Mouse (Mus musculus) limb, embryonic 12.5 days (tissue): ENCODE results near the gene Dnajc9. TPM values are rescaled to one million over a fixed set of nuclear protein-coding genes. Genes with fewer than 3 reads are reported as not detected.

Experiments used
- ATAC-seq: fragments of 200-750 bp; cut with Nextera tagmentation; 2 replicates; pipeline ENCODE4 v1.8.0; 2017; ENCODE audit warnings: low read depth, moderate TSS enrichment; ENCODE audit not compliant: insufficient number of reproducible peaks, insufficient read depth, low FRiP score, low TSS enrichment
- H3K27ac ChIP-seq: fragments of 300-500 bp; sonication (generic); 2 replicates; pipeline ENCODE4 v1.5.1; 2016; ENCODE audit warnings: mild to moderate bottlenecking, moderate library complexity
- H3K27me3 ChIP-seq: fragments of 300-500 bp; sonication (generic); 2 replicates; pipeline ENCODE4 v1.6.1; 2016; ENCODE audit warnings: mild to moderate bottlenecking, moderate library complexity
- H3K36me3 ChIP-seq: fragments of 300-500 bp; sonication (generic); 2 replicates; pipeline ENCODE4 v1.6.1; 2016; ENCODE audit warnings: mild to moderate bottlenecking, moderate library complexity
- H3K4me1 ChIP-seq: fragments of 300-500 bp; sonication (generic); replicated peaks from 2 replicates; pipeline ENCODE4 v1.6.1; 2016
- H3K4me2 ChIP-seq: fragments of 300-500 bp; sonication (generic); 2 replicates; pipeline ENCODE4 v1.6.1; 2016; ENCODE audit warnings: mild to moderate bottlenecking, moderate library complexity
- H3K4me3 ChIP-seq: fragments of 300-500 bp; sonication (generic); replicated peaks from 2 replicates; pipeline ENCODE4 v1.5.1; 2016; ENCODE audit warnings: mild to moderate bottlenecking
- H3K9ac ChIP-seq: fragments of 300-500 bp; sonication (generic); replicated peaks from 2 replicates; pipeline ENCODE4 v1.6.1; 2016; ENCODE audit warnings: mild to moderate bottlenecking, moderate library complexity
- H3K9me3 ChIP-seq: fragments of 300-500 bp; sonication (generic); 2 replicates; pipeline ENCODE4 v1.6.1; 2016; ENCODE audit warnings: mild to moderate bottlenecking, moderate library complexity
- WGBS: fragments of 180-500 bp; shearing (Covaris S2); methylation state at CpG from one replicate; pipeline ENCODE4 v1.1.7; 2016; 5-methylcytosine and 5-hydroxymethylcytosine counted together
- polyA plus RNA-seq: library from polyadenylated mRNA; unstranded; fragments of >200 nt; fragmentation: Nextera tagmentation; extraction: Ambion mirVana; gene quantifications from 2 replicates; pipeline ENCODE4 v1.2.1, GENCODE M21; 2016

The Dnajc9 gene
- 234 and 245 TPM in 2 replicates for polyA plus RNA-seq

DNA sequence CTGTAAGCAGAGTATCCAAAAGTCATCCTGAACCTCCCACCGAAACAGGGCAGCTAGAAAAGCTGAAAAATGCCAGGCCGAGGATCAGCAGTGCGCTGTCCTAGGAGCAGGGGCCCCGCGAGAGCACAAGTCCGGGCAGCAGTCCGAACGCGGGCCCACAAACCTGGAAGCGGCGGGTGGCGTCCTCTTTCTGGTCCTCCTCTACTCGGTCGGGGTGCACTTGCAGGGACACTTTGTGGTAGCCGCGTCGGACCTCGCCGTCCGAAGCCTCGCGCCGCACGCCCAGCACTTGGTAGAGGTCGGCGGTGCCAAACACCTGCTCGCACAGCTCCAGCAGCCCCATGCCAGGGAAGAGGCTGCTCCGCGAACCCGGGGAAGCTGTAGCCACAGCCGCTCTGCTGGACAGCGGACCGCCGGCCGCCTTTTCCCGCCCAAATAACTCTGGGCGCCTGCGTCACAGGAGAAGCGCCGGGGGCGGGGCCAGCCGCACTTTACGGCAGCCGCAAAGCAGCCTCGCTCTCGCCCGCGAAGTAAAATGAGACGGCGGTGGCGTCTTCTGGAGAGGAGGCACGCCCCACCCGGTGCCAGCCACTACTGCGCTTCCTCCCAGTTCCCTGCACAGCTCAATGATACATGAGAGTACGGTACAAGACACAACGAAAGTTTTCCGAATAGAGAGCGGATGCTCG lies at the start of gene Dnajc9:
Gene Dnajc9, minus strand, starts transcription at position 470 of the 689 bp plus-strand sequence.
- peaks cover 60% of the 10 kb centered on the region for H3K36me3 ChIP-seq
- peak; percentile 63 for ATAC-seq
- no peaks in the 10 kb centered on the region for H3K9me3 ChIP-seq
- peak within 1 kb of the TSS; percentile 59 for H3K4me3 ChIP-seq
- peak within 1 kb of the TSS; percentile 88 for H3K27ac ChIP-seq
- peak within 1 kb of the TSS; percentile 82 for H3K4me2 ChIP-seq
- peak within 1 kb of the TSS; percentile 81 for H3K9ac ChIP-seq
- no peaks in the 10 kb centered on the region for H3K27me3 ChIP-seq
- under 1% methylated on average over 58 of the region's 59 CpGs for WGBS
- H3K4me1 ChIP-seq: peaks cover 27% of the 10 kb centered on the region

GRCm38 (mm10) chr14:20436976-20437375 lies 48.3 kb upstream of the Dnajc9 start:
- H3K4me2 ChIP-seq: no peak overlapping the region
- no peaks in the 10 kb centered on the region for H3K27me3 ChIP-seq
- 74% methylated on average over 6 of the region's 6 CpGs for WGBS
- no peak for ATAC-seq
- no peak overlapping the region for H3K27ac ChIP-seq
- no peaks in the 10 kb centered on the region for H3K36me3 ChIP-seq
- no peaks in the 10 kb centered on the region for H3K9me3 ChIP-seq
- no peaks in the 10 kb centered on the region for H3K4me1 ChIP-seq
- H3K9ac ChIP-seq: no peak overlapping the region
- H3K4me3 ChIP-seq: no peak overlapping the region

DNA sequence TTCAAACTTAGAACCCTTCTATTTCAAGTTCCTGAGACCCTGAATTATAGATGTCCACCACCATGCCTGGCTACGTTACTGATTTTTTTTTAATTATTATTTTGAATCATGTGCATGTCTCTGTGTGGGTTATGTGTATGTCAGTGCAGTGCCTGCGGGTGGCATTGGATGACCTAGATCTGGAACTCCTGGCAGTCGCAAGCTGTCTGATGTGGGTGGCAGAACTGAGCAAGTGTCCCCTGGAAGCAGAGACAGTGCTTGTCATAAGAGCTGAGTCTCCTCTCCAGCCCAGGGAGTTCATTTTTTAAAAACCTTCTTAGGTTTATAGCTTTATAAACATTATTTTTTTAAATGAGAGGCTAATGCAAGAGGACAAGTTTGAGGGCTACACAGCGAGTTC lies 43.7 kb upstream of the Dnajc9 start:
- WGBS: 85% methylated on average over 4 of the region's 4 CpGs
- no peak overlapping the region for H3K4me2 ChIP-seq
- no peaks in the 10 kb centered on the region for H3K4me1 ChIP-seq
- no peaks in the 10 kb centered on the region for H3K27me3 ChIP-seq
- no peak overlapping the region for H3K27ac ChIP-seq
- H3K9me3 ChIP-seq: no peaks in the 10 kb centered on the region
- H3K9ac ChIP-seq: no peak overlapping the region
- no peak for ATAC-seq
- no peaks in the 10 kb centered on the region for H3K36me3 ChIP-seq
- no peak overlapping the region for H3K4me3 ChIP-seq

GRCm38 (mm10) chr14:20431726-20432125 lies 43.0 kb upstream of the Dnajc9 start:
- Histone ChIP-seq H3K27ac (no peak overlapping the region), H3K9ac (no peak overlapping the region), H3K36me3 (no peaks in the 10 kb centered on the region), H3K9me3 (no peaks in the 10 kb centered on the region), H3K4me2 (no peak overlapping the region), H3K27me3 (no peaks in the 10 kb centered on the region), H3K4me3 (no peak overlapping the region), H3K4me1 (no peaks in the 10 kb centered on the region)
- WGBS: 75% methylated on average over 6 of the region's 6 CpGs
- ATAC-seq: no peak

DNA sequence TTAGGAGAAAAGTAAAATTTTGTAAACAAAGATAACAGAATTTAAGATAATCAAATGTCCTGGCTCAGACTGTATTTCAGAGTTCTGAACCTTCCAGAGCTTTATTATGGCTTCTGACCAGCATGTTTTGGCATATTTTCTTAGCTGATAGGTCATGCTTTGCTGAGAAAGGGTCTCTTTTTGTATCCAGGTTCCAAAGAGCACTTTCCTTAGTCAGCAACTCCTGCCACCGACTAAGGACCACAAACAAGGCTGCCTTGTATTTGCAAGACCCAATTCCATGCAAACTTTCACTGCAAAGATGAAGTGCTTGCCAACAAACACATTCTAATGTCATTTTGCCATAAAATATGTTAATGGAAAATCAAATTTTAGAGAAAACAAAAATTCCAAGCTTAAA lies 41.1 kb upstream of the Dnajc9 start:
- H3K4me3 ChIP-seq: no peak overlapping the region
- H3K4me2 ChIP-seq: no peak overlapping the region
- H3K27ac ChIP-seq: no peak overlapping the region
- H3K9ac ChIP-seq: no peak overlapping the region
- ATAC-seq: no peak
- no peaks in the 10 kb centered on the region for H3K9me3 ChIP-seq
- no peaks in the 10 kb centered on the region for H3K4me1 ChIP-seq
- 61% methylated on average over 1 of the region's 1 CpGs for WGBS
- H3K36me3 ChIP-seq: no peaks in the 10 kb centered on the region
- H3K27me3 ChIP-seq: no peaks in the 10 kb centered on the region

GRCm38 (mm10) chr14:20428593-20428992 lies 39.9 kb upstream of the Dnajc9 start:
- Histone ChIP-seq H3K4me2 (no peak overlapping the region), H3K27ac (no peak overlapping the region), H3K4me1 (no peaks in the 10 kb centered on the region), H3K36me3 (no peaks in the 10 kb centered on the region), H3K27me3 (no peaks in the 10 kb centered on the region), H3K9me3 (no peaks in the 10 kb centered on the region), H3K4me3 (no peak overlapping the region), H3K9ac (no peak overlapping the region)
- WGBS: 37% methylated on average over 1 of the region's 1 CpGs
- no peak for ATAC-seq

DNA sequence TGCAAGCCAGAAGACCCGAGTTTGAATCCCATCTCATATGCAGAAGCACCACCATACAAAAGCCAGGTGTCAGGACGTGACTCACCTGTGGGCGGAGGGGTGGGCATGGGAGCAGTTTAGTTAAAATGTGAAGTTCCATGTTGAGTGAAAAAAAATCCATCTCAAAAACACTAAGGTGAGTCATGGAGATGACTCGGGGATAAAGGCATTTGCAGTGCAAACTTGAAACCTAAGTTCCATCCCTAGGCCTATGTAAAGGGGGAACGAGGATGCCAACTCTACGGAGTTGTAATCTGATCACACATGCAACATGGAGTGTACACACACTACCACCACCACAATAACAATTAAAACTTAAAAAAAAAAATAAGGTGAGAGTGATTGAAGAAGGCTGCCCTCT lies 34.3 kb upstream of the Dnajc9 start:
- no peak overlapping the region for H3K4me3 ChIP-seq
- H3K27ac ChIP-seq: no peak overlapping the region
- H3K9ac ChIP-seq: no peak overlapping the region
- WGBS: 82% methylated on average over 6 of the region's 6 CpGs
- ATAC-seq: no peak
- no peaks in the 10 kb centered on the region for H3K36me3 ChIP-seq
- H3K9me3 ChIP-seq: no peaks in the 10 kb centered on the region
- H3K27me3 ChIP-seq: no peaks in the 10 kb centered on the region
- H3K4me1 ChIP-seq: no peaks in the 10 kb centered on the region
- H3K4me2 ChIP-seq: no peak overlapping the region

- no peaks in the 10 kb centered on the region for H3K9me3 ChIP-seq
- no peaks in the 10 kb centered on the region for H3K36me3 ChIP-seq
- no peaks in the 10 kb centered on the region for H3K27me3 ChIP-seq
- H3K4me1 ChIP-seq: no peaks in the 10 kb centered on the region
- WGBS: 83% methylated on average over 7 of the region's 7 CpGs
- no peak overlapping the region for H3K4me2 ChIP-seq
- no peak for ATAC-seq
- no peak overlapping the region for H3K4me3 ChIP-seq
- H3K9ac ChIP-seq: no peak overlapping the region
- no peak overlapping the region for H3K27ac ChIP-seq
Measured at GRCm38 (mm10) chr14:20422257-20422656, 33.5 kb upstream of the Dnajc9 start.

DNA sequence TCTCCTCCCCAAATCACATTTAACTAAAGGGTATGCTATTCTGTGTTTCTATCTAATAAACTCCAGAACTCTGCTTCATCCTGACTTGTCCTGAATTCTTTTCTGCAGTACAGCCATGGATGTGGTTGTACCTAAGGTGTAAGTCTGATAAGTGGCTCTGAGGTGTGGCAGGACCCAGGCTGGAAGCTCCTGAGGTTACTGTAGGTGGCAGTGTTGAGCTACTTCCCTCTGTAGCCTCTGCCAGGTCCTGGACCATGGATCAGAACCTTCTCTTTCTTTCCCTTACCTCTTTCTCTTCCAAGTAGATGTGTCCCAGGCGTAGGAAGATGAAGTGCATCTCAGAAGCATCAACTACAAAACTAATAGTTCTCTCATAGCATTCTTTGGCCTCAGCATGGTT lies 11.4 kb upstream of the Dnajc9 start:
- 61% methylated on average over 1 of the region's 1 CpGs for WGBS
- no peak overlapping the region for H3K27ac ChIP-seq
- no peaks in the 10 kb centered on the region for H3K36me3 ChIP-seq
- no peaks in the 10 kb centered on the region for H3K27me3 ChIP-seq
- no peak overlapping the region for H3K4me2 ChIP-seq
- no peaks in the 10 kb centered on the region for H3K9me3 ChIP-seq
- no peak for ATAC-seq
- H3K4me1 ChIP-seq: no peaks in the 10 kb centered on the region
- no peak overlapping the region for H3K9ac ChIP-seq
- H3K4me3 ChIP-seq: no peak overlapping the region

DNA sequence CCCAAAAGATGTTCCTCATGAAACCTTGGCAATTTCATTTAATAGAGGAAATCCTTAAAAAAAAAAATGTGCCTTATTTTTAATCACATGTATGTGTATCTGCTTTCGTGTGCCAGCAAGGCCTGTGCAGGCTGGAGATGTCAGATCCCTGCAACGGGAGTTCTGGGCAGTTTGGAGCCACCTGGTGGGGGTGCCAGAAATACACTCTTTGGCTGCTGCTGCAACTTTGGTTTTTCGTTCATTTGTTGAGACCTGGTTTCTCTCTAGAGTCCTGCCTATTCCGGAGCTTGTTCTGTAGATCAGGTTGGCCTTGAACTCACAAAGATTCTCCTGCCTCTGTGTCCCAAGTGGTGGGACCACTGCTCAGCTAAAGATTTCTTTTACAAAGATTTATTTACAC lies 10.2 kb upstream of the Dnajc9 start:
- Histone ChIP-seq H3K4me2 (no peak overlapping the region), H3K9me3 (no peaks in the 10 kb centered on the region), H3K36me3 (no peaks in the 10 kb centered on the region), H3K9ac (no peak overlapping the region), H3K4me3 (no peak overlapping the region), H3K4me1 (no peaks in the 10 kb centered on the region), H3K27ac (no peak overlapping the region), H3K27me3 (no peaks in the 10 kb centered on the region)
- WGBS: 53% methylated on average over 4 of the region's 4 CpGs
- ATAC-seq: no peak

DNA sequence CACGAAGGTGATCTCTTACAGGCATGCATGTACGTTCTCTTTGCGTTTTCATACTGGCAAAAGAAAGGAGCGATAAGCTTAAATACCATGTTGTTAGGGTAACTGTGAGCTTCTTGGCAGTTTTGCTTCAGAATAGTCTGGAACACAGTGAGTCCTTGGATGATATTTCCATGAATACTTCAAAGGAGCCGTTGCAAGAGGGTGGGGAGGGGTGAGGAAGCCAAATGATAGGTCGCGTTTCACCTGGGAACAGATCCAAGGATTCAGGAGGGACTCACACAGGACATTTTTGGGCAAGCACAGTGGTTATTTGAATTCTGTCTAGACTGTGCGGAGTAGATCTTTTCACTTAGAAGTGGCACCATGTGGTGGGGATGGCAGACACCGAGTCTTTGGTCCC lies 8.5 kb upstream of the Dnajc9 start:
- H3K27me3 ChIP-seq: no peaks in the 10 kb centered on the region
- no peak overlapping the region for H3K9ac ChIP-seq
- H3K4me1 ChIP-seq: no peaks in the 10 kb centered on the region
- no peaks in the 10 kb centered on the region for H3K36me3 ChIP-seq
- H3K4me3 ChIP-seq: no peak overlapping the region
- no peaks in the 10 kb centered on the region for H3K9me3 ChIP-seq
- no peak overlapping the region for H3K27ac ChIP-seq
- no peak for ATAC-seq
- H3K4me2 ChIP-seq: no peak overlapping the region
- WGBS: 84% methylated on average over 9 of the region's 9 CpGs
